Mouse (Mus musculus) cerebellum, adult (tissue): ENCODE measurements around the gene Rnf24.
A peak's percentile ranks its signal among the peaks of the same experiment; 100 is the strongest.

Experiments used
- ATAC-seq: cut with Nextera tagmentation; 2 replicates; pipeline ENCODE4 v1.9.2; 2017; ENCODE audit warnings: mild to moderate bottlenecking, moderate library complexity, mixed read lengths; ENCODE audit not compliant: insufficient number of reproducible peaks, low FRiP score, low TSS enrichment

Rnf24 gene

GRCm38 (mm10) chr2:131275493-131275892 lies 77.2 kb downstream of the Rnf24 start:
- no peak for ATAC-seq

GRCm38 (mm10) chr2:131265056-131265455 lies 87.6 kb downstream of the Rnf24 start:
- no peak for ATAC-seq

DNA sequence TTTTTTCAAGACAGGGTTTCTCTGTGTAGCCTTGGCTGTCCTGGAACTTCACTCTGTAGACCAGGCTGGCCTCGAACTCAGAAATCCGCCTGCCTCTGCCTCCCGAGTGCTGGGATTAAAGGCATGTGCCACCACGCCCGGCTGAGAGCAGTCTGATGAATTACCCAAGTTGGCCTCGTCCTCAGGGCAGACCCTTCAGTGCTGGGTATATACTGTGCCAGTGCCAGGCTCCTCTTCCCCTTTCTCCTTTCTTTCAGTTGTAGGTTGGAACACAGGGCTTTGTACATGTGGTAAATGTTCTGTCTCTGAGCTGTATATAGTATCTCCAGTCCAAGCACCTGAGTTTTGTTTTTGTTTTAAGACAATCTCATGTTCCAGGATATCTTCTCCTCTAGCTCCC lies 88.7 kb downstream of the Rnf24 start:
- no peak for ATAC-seq

- ATAC-seq = peak; percentile 75
Observed at GRCm38 (mm10) chr2:131262680-131263670, 89.7 kb downstream of the Rnf24 start.

DNA sequence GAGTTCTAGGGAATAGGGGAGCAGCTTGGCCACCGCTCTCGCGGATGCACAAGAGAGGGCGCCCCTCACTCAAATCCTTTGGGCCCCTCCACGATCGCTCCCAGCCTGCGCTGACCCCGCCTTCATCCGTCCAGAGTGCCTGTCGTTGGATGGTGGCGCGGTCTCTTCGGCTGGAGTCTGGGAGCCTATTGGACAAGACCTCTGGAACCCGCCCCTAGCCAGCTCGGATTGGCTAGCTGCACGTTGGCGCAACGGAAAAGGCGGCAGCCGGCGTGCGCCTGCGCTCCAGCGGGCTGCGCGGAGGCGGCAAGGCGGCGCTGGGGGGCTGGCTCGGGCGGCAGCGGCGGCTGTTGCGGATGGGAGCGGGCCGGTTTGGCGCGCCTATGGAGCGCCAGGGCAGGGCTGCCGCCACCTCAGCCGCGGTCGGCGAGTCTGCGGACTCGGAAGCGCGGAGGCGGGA lies 90.4 kb downstream of the Rnf24 start, which contains the start of gene Pank2:
Pank2 (plus strand) TSS at position 283 of the 460 bp plus-strand sequence.
- peak; percentile 100 for ATAC-seq

DNA sequence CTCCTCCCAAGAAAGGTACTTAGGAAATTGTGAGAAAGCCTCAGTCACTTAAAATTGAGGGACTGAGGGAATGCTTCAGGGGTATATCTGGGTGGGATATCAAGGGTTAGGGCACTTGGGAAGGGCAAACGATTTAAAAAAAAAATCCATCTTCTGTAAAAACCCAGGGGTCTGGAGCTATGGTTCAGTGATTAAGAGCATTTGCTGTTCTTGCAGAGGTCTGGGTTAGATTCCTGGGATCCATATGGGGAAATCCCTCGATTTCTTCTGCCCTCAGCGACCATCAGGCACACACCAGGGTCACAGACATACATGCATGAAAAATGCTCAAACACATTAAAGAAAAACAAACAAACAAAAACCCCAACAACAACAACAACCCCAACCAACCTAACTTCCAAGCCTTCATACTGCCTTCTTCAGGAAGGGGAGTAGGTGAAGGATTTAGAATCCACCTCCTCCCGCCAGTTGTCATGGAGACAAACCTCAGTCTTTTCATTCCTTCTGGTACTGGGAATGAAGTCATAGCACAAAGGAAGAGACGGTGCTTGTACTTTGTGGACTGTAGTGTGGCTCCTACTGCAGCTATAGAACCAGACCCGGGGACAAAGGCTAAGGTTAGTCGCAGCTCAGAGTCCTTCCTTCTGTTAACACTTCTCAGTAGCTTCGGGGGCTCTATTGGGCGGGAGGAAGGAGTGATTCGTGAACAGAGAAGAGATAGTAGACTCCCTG lies 91.0 kb downstream of the Rnf24 start:
- ATAC-seq = no peak; the same call in 1 of the 2 replicates

DNA sequence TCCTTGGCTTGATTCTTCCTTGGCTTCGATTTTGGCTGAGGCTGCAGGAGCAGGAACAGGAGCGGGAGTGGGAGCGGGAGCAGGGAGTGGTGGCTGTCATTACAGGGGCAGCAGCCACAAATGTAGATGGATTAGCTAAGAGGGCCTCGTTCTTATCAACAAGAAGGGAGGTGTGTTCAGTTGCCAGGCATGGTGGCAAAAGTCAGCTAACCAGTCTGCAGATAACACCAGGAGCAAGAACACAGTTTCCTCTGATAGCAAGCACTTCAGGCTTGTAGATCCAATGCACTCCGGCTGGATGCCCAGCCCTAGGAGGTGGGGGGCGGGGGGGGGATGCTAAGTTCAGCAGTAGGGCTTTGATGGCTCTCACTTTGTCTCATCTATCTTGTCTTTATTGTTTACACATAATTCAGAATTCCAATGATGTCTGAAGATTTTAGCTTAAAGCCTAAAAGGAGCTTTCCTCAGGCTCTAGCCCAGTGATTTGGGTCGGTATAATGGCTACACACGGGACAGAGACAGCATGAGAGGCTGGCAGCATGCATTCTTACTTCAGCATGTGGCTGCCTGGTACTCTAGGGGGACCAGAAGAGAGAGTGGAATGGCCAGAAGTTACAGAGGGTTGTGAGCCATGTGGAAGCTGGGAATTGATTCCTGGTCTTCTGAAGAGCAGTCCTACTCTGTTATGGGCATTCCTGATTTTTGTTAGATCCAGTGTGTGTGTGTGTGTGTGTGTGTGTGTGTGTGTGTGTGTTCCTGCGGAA lies 92.0 kb downstream of the Rnf24 start:
- ATAC-seq = no peak

DNA sequence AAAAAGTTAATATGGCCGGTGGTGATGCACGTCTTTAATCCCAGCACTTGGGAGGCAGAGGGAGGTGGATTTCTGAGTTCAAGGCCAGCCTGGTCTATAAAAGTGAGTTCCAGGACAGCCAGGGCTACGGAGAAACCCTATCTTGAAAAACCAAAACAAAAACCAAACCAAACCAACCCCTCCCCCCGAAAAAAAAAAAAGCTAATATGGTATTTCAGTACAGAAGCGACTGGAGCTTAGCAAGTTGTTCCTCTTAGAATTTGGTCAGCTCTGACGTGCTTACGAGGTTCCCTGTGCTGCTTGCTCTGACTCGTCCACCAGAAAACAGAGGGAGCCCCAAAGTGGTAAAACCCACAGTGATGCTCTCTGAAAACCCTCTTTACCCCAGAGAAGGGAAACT lies 94.0 kb downstream of the Rnf24 start:
- ATAC-seq = no peak

GRCm38 (mm10) chr2:131255738-131256137 lies 97.0 kb downstream of the Rnf24 start:
- no peak for ATAC-seq

DNA sequence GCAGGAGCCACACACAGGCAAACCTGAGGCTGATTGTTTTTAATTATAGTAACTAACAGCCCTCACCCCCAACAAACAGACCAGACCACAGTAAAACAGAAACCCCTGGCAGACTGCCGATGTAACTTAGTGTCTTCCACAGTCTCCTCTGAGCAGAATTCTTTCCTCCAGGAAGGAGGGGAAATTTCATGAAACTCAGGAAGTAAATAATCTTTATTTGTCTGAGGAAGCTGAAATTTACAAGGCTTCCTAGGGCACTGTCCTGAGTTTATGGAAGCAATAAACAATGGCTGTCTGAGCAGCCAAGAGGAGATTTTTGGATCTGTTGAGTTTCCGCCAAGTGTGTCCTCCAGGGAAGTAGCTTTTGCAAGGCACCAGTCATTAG lies 98.4 kb downstream of the Rnf24 start:
- no peak for ATAC-seq

DNA sequence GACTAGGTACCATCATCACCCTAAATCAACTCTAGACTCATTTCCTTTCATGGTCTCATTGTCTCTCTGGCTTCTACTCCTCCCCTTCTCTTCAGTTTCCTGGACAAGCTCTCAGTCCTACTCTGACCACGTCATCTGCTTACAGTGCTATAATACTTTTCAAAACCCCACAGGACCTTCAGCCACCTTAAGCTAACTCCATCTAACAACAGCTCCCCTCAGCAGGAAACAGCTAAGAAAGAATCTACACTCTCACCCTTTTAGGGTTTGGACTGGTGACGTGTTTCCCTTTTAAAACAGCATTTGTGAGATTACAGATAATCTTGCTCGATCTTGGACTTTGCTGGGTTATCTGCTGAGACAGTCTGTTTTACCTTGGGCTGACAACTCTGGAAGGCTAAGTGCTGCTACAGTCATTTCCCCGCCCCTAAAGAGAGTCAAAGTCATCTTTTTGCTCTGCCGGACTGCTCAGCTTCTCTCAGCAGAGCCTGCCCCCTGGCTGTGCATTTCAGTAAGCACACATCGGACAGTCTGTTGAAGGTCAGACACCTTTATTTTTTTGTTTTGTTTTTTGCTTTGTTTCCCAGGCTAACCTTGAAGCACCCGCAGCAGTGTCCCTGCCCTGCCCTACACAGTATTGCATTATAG lies 98.9 kb downstream of the Rnf24 start:
- ATAC-seq = no peak
